Mouse (Mus musculus): ENCODE measurements around the gene Dact3.

The Dact3 gene

DNA sequence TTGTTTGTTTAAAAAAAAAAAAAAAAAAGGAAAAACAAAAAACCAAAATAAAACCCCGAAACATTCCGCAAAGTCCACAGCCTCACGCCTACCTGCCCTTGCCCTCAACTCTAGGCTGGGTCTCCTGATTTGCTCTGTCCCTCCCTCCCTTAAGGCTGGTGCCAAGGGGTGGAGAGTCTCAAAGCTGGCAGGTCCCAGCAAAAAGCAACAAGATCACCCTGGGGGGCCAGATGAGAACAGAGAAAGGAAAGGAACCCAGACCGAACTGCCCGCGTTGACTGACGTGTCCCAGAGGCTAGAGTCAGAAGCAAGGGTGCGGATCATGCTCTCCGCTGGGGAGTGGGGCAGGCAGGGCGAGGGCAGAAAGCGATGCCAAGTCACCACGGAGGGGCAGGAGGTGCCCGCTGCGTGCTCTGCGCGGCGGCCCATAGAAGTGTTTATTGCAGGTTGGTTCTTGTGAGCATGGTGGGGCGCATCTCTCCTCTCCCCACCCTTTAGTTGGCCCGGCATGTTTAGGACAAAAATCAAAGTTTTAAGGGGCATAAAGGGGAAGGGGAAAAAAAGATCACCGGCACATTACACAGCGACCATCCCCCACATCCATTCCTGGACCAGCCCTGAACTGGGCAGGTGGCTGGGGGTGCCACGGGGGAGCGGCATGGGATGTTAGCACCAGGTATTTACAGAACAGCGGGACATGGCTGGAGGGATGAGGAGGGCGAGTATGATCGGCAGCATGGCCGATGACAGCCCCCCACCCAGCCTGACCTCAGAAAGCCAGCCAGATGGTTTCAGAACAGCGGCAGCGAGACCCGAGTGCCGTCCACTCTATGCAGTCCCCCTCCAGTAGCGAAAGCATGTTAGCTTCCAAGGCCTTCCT lies 40.6 kb downstream of the Dact3 start:
- DNase-seq (ENCODE audit: low spot score in 2 of 2) = peak in 1 of 2 experiments; percentile 4

DNA sequence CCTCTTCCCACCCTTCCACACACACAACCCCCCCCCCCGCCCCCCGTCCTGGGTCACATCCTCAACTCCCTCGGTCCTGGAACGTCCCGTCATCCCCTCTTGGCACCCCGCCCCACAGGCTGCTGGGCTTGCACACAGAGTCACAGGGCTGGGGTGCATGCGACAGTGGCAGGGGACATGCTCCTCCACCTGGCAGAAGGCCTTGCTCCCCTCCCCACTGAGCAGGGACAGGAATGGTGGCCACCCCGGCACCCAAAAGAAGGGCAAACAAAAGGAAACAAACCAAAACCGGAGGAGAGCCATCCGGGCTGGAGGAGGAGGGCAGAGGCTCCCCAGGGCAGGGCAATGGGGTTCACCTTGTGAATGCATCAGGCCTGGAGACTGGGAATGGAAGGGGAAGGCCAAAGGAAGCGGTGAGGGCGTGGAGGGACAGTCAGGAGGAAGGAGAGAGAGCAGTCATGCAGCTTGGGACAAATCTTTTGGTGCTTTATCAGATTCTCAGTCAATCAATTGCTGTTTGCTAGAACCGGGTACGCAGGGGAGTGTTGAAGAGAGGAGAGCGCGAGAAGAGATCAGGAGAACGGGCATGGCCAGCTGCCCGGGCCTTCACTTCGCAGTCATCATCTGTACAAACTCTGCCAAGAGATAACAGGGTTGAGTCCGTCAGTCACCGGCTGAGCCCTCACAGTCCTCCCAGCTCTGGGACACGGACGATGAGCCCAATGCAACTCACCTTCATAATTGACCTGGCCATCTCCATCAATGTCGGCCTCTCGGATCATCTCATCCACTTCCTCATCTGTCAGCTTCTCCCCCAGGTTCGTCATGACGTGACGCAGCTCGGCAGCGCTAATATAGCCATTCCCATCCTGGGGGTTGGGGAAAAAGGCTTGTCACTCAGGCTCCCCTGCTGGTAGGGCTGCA lies 41.5 kb downstream of the Dact3 start:
- peak; percentile 4 to 22 for DNase-seq (ENCODE audit: low spot score in 2 of 2)

DNA sequence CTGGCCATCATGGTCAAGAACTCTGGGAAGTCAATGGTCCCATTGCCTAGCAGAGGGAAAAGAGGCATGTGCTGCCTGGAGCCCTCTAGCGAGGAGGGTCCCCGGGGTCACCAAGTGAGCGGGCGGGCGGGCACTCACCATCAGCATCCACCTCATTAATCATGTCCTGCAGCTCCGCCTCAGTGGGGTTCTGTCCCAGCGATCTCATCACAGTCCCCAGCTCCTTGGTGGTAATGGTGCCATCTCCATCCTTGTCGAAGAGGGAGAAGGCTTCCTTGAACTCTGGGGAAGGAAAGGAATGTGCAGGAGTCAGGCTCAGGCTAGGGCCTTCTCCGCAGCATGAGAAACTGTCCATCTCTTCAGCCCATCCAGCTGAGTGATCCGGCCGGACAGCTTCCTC lies 42.3 kb downstream of the Dact3 start:
- DNase-seq (ENCODE audit: low spot score in 2 of 2) = no peak

DNA sequence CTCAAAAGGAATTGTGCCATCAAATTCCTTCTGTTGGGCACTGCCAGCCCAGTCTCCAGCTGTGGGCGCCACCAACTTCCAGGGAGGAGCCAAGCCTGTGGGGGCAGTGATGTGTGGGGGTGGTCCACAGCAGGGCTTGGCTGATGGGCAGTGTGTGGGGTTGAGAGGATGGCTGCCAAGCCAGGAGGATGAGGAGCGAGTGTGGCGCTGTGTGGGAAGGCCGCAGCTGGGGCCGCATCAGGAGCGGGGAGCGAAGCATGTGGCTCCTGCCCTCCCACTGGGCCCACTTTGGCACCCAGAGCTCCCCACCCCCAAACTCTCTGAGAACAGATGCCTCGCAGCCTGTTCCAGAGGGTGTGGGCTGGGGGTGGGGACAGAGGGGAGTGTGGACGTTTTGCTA lies 42.9 kb downstream of the Dact3 start:
- no peak for DNase-seq (ENCODE audit: low spot score in 2 of 2)

DNA sequence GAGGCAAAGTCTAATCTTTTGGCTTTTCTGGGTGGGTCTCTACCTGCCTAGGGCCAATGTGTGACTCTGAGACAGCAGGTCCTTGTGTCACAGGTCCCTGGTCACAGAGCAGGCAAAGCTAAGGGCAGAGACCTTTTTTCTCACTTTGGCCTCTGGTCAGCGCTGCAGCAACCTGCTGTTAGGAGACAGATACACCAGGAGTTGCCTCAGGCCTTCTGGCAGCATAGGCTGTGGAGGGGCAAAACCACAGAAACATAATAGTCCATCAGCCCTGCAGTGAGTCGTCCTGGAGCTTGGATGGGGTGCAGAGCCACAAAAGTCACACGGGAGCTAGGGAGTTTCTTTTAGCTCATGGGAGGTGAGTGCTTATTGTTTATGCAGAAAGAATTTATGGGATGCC lies 43.6 kb downstream of the Dact3 start:
- no peak for DNase-seq (ENCODE audit: low spot score in 2 of 2)

DNA sequence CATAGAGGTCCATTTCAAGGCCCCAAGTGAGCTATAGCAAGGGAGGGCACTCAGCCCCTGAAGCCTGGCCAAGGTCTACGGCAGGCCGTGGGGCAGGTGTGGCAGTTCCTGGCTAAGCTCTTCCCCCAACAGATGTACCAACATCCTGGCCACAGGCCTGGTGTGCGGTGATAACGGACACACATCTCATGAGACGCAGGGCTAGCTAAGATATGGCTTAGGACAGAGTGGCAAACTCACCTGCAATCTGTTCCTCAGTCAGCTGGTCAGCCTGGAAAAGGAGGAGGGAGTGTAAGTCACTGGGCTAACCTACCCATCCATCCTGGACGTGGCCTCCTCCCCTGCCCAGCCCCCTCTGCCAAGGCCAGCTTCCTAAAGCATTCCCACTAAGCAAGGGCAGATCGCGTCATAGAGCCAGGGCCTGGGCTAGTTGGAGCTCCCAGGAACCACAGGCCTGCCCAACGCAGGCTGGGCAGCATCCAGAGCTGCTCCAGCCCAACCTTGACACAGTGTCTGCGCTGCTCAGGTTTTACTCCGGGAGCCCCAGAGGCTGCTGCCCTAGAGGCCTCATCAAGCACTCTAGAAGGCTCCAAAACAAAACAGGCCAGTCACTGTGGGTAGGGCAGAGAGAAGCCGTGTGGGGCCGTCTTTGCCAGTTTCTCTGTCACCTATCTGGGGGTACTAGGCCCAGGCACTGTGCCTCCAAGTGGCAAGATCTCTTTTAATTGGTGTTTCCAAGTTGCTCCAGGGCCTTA lies 44.5 kb downstream of the Dact3 start:
- DNase-seq (ENCODE audit: low spot score in 2 of 2) = peak in 1 of 2 experiments; percentile 65

DNA sequence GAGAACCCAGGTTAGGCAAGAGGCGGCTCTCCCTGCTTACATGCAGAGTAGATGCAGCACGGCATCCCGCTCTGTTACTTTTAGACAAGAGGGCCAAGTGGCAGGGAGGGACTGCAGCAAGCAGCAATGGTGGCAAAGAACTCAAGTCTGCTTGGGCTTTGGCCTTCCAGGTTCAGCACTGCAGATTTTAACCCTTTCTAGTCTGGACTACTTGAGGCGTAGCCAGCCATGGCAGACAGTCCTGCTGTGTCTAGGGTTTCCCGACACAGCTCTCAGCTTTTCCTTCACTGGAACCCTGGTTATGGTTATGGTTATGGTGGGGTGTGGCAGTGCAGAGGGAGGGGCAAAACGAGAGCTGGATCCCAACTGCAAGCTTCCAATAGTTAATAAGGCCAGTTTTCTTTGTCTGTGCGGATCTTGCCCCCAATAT lies 45.0 kb downstream of the Dact3 start:
- no peak for DNase-seq (ENCODE audit: low spot score in 2 of 2)

DNA sequence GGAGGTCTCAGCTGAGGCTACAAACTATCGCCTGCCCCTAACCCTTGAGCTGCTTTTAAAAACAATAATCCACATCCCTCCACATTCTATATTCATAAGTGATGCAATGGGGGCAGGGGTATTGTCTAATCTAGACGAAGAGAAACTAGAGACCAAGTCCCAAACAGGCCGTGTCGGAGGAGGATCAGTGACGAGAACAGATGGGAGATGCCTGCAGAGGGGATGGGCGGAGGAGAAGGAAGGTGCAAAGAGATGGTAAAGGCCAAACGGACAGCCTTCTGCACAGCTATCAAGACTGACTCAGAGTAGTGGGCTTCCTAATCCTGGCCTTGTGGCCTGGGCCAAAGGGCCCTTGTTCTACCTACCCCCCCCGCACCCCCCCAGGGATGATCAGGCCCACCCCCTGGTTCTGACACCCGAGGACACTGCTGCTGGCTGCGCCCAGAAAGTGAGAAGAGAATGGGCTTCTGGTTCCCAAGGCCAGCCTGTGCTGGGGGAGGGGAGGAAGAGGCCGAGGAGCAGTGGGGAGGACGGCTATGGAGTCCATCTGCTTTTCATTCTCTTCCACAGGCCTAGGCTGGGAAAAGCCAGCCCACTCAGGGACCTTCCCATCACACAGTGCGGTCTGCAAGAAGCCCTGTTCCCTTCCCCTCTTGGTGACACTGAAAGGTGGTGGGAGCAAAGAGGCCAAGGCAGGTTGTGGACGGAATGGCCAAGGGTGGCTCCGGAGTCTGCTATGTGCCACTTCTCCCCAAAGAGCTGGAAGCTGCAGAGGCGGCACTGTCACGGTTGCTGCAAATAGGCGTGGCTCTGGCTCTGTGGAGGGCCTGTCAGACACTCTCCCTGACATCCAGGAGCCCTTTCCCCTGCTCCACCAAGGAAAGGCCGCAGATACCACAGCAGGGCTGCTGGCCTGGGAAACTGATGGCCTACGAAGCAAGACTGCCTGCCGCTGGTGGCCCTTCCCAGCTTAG lies 46.0 kb downstream of the Dact3 start:
- DNase-seq (ENCODE audit: low spot score in 2 of 2) = peak in 1 of 2 experiments; percentile 20

DNA sequence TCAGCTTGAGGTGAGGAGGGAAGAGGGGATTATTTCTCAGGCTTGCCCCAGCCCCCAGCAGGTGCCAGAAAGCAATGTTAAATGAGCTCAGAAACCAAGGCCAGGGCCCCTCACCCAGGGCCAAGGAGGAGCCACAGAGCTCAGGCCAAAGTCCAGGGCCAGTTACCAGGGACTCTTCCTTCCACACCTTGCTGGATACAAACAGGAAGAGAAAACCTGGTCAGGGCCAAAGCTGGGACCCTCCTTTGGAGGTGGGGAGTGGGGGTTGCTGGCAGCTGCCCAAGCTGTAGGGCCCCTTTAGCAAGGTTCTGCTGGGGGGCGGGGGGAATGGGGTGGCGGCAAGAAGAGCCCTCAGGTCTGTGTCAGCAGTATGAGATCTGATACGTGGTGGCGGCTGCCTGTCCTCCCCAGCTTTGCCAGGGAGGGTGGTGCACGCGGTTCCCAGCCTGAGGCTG lies 46.8 kb downstream of the Dact3 start:
- no peak for DNase-seq (ENCODE audit: low spot score in 2 of 2)

DNA sequence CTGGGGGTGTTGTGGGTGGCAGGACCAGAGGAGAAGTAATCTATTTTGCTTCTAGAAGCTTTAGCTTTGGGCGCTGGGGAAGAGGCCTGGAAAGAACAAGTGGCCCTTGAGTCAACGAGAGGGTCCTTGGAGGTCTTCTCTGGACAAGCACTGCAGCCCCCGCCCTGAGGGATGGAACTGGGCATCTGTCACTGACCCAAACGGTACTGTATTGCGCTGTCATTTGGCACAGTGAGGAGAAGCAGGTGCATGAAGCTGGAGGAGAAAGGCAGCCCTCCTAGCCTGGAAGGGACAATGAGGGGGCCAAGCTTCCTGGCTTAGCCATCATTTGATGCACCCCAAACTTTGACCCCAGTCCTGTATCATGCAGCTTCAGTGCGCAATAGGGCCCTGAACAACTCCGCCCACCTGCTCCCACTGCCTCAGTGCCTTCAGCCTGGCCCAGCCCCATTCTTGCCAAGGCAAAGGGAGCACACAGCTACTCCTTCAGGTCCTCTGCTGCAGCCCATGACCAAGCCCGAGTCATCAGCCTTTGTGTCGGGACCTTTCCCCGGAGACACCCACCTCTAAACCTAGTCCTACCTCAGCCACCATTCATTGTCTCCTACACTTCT lies 47.4 kb downstream of the Dact3 start:
- DNase-seq (ENCODE audit: low spot score in 2 of 2) = peak; percentile 49 to 67

DNA sequence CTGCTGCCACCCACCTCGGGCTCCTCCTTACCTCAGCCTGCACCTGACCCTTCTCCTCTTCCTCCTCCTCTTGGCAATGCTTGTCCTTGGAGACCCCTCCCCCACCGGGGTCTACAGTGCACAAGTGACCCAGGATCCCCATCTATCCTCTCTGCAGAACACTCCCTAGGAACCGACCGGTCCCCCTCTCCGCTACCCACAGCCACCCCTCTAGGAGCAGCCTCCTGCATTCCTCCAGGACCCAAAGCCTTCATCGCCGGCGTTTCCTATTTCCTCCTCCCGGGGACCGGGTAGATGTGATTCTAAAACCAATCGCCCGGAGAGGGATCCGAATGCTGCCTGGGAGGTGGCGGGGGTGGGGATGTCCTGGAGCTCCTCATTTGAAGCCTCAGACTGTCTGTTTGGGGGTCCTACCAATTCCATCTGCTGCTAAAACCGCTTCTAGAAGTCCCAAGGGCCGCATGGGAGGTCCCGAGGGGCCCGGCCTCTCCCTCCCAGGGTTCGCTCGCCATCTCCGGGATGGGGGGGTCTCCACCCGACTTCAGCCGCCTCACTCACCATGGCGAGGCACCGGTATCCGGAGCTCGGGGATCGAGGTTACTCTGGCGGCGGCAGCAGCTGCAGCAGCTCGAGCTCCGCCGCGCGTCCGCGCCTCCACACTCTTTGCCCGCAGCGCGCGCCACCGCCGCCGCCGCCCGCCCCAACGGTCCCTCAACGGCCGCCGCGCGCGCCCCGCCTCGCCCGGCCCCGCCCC lies 48.3 kb downstream of the Dact3 start:
- no peak for DNase-seq (ENCODE audit: low spot score in 2 of 2)

DNA sequence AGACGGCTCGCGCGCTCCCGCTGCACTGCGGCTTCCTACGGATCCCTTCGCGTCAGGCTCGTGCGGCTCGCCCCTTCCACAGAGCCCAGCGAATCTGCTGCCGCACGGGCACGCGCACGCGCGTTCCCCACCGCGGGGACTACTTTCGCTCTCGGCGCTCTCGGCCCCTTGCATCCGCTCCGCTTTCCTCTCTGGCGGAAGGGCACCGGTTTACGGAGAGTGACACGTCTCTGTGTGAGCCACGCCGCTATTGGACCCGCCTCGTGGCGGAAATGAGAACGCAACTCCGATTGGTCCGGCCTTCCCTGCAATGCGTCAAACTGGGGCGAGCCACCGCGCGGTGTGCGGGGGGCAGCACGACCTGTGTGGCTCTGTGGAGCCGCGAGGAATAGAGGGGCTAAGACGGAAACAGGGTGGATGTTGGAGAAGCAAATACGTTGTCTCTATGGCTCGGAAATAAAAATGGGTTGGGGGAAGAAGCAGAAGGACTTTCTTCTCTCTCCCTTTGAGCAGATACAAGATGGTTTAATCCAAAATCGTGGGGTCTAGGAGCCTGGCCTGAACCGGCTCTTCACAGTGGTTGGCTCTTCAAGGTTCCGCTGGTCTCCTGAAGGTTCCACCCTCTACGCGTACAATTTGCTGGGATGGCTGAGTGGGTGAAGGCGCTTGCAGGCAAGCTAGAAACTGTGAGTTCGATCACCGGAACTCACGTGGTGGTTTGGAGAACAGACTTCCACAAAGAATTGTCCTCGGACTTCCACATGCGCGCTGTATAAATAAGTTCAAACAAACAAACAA lies 49.1 kb downstream of the Dact3 start, which contains the start of gene Calm3:
TSS of gene Calm3 (minus strand) at position 78 of the 798 bp plus-strand sequence.
- DNase-seq (ENCODE audit: low spot score in 2 of 2) = peak; percentile 99 to 100

DNA sequence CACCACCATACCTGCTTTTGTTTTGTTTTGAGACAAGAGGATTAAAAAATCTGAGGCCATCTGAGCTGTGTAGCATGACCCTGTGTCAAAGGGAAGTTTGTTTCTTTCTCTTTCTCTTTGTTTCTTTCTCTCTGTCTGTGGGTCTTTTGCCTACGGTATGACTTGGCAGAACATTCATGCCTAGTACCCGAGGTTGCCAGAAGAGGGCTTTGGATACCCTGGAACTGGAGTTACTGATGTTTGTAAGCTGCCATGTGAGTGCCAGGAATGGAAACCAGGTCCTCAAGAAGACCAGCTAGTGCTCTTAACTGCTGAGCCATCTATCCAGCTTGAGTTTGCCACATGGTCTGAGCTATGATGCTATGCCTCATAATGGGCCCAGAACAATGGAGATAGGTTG lies 53.2 kb downstream of the Dact3 start:
- no peak for DNase-seq (ENCODE audit: low spot score in 2 of 2)

DNA sequence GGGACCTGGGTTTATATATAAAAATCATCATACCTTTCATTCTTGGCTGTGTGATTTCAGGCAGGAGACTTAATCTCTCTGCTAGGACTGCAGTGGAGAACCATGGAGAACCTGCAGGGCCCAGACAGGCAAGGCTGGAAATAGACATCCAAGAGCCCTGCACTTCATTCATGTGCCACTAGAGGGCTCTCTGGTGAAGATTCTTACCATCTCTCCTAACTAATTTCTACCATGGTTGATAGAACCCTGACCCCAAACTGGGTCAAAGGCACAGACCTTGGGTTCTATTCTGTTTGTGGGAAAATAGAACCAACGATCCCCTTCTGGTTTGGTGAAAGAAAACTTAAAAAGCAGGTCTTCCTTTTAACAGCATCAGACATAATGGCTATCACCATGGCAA lies 55.7 kb downstream of the Dact3 start:
- DNase-seq (ENCODE audit: low spot score in 2 of 2) = peak; percentile 67 to 81

DNA sequence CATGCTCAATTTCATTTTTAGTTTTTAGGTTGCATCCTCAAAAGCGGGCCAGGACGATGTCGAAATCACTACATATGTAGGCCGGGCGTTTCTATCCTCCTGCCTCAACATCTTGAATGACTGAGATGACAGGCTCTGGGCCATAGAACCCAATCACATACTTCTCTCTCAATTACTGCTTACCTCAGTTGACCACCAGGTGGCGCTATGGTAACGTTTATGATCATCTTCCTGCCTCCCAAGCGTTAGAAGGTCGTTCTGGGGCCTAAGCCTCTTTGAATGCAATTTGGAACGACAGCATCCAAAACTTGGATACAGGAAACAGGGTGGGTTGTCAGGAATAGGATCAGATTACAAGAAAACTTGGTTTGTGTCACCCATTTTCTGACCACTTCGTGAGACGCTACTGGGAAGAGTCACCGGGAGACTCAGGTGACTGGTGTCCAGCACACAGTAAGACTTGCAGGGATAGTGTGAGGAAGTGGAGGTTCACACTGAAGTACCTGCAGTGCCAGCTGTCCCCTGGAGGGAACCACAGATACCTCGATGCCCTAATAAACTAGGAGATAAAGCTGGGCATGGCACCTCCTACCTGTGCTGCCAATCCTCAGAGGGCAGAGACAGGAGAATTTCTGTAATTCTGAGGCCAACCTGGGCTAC lies 57.0 kb downstream of the Dact3 start:
- DNase-seq (ENCODE audit: low spot score in 2 of 2) = peak; percentile 80 to 89

DNA sequence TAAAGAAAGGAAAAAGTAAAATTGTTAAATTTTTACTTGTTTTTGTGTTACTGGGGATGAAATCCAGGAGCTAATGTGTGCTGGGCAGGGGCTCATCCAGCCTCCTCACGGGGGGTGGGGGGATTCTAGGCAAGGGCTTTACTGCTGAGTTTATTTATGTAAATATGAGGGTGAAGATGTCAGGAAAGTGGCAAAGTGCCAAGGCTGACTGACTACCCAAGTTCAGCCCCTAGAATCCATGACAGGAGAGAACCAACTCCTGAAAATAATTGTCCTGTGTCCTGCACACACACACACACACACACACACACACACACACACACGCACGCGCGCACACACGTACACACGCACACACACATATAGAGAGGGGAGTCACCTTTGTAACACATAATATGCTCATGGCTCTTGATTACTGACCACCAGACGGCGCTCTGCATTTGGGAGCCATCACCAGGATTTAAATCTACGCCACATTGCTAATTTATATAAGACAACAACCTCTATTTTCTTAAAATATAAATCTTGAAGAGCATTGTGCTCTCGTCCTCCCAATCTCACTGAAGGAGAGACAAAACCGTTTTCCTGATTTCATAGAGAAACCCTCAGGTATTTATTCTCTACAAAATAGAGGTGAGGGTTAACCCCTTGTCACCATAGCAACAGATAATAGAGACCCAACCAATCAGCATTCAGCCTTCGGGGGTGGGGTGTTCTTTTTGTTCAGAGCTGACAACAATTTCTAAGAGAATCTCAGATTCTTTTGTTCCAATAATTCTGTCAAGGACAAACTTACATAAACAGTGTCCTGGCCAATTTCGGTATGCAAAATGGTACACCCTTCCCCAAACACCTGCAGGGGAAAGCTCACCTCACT lies 57.8 kb downstream of the Dact3 start:
- peak; percentile 3 to 77 for DNase-seq (ENCODE audit: low spot score in 2 of 2)

All from spleen, postnatal 10 days (tissue).